Mouse (Mus musculus) liver (tissue): ENCODE results near the gene Nprl3.

Experiments used
- DNase-seq: peaks from one replicate; pipeline ENCODE4 v3.0.0-alpha.2; 2020; ENCODE audit warnings: mixed read lengths

Gene Nprl3

GRCm38 (mm10) chr11:32194626-32195025, 72.9 kb downstream of the Nprl3 start:
- no peak for DNase-seq

DNA sequence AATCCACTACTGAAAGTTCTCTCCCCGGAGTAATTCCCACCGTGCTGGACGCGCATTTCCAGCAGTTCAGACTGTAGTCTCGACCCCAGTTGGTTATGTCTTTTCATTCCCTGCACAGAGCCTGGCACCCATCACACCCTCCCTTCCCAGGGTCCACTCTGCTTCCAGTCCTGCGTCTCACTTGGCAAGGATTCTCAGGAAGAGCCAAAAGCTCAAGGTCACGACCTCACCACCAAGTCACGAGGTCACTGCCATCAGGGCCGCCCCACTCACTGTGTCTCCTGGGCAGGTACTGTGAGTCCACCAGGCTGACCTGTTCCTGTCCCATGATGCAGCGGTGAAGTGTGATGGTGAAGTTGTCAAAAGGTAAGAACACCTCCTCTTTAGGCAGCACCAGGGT, 73.4 kb downstream of the Nprl3 start:
- no peak for DNase-seq

DNA sequence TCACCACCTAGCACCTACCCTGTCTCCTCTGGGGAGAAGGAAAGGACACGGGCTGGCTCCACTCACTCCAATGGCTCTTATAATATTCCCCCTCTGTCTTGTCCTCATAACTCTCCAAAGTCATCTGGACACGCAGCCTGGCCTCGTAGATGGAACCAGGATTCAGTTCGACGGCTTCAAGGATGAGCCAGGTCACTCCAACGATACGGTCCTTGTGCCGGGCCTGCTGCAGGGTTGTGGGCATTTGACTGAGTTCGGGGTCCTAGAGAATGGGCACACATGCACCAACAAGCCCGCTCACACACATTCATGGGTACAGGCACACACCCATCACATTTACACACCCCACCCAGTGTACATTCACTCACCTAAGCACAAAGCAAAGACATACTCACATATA, 74.4 kb downstream of the Nprl3 start:
- no peak for DNase-seq

GRCm38 (mm10) chr11:32190603-32191110, 76.8 kb downstream of the Nprl3 start:
- no peak for DNase-seq

DNA sequence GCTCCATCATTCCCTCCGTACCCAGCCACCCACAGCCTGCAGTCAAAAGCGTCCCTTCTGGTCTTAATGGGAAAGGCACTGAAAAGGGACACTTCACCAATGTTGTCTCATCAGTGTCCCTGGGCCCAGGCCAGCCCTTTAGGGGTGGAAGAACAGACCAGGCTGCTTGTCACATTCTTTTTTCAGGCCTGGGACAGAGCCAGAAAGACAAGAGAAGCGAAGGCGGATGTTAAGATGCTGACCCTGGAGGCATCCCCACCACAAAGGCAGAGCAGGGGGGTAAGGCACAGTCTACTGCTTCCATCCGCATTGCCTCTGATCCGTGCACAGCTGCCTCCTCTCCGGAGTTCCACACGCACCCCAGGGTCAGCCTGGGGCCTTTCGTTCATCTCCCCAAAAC, 77.4 kb downstream of the Nprl3 start:
- no peak for DNase-seq

- no peak for DNase-seq
Observed at GRCm38 (mm10) chr11:32189434-32189833, 78.1 kb downstream of the Nprl3 start.

DNA sequence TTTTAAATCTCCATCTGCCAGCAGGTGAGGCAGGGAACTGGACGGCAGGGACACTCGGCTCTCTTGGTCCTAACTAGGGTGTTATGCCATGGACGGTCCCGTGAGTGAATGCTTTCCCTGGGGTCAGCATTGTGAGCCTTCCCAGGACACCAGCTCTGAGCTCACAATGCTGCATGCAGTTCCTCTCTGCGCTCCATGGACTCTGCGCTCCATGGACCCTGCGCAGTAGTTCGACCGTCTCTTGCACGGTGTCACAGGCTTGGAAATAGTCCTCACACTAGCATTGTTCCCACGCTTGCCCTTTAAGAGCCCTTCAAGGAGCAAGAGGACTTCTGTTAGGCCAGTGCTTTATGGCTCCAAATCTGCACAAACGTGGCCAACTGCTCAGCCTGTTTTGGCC, 78.6 kb downstream of the Nprl3 start:
- no peak for DNase-seq

DNA sequence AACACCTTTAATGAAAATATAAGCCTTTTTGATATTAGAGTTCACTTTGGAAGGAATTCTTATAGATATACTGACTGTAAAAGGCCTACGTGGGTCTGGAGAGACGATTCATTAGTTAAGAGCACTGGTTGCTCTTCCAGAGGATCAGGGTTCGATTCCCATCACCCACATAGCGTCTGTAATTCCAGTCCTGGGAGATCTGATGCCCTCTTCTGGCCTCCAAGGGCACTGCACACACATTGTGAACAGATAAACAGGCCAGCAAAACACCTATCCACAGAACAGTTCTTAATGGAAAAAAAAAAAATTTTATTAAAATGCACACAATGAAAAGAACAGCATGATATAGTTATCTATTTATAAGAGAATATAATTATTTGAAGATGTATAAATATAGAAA, 80.3 kb downstream of the Nprl3 start:
- no peak for DNase-seq

DNA sequence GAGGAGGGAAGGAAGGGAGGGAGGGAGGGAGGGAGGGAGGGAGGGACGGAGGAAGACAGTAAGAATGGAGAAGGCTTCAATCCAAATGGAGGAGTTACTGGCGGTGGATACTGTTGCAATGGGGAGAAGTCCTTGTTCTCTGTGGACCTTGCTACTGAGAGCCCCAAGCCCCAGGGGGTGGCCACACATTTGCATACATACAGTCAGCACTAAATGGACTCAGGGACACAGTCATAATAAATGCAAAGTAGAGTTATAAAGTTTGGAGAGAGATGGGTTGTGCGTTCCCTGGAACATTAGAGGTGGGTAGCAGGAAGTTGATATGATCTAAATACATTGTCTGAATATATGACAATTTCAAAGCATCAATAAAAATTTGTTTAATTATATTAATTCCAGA, 81.5 kb downstream of the Nprl3 start:
- no peak for DNase-seq

DNA sequence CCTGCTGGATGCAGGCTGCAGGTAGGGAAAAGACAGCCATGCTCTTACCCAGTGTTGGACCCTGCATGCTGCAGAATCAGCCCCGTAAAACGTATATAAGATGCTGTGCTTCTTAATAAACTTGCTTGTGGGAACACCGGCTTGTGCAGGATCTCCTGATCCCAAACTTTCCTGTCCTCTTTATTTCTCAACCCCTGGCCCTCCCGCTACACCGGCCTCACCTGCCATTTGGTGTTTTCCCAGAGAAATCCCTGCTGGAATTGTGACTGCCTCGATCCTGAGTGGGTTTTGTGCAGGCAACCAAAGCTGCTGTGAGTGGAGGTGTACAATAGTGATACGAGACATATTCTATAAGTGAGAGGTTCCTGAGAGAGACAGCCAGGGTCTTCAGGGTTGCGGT, 83.0 kb downstream of the Nprl3 start:
- DNase-seq: no peak

DNA sequence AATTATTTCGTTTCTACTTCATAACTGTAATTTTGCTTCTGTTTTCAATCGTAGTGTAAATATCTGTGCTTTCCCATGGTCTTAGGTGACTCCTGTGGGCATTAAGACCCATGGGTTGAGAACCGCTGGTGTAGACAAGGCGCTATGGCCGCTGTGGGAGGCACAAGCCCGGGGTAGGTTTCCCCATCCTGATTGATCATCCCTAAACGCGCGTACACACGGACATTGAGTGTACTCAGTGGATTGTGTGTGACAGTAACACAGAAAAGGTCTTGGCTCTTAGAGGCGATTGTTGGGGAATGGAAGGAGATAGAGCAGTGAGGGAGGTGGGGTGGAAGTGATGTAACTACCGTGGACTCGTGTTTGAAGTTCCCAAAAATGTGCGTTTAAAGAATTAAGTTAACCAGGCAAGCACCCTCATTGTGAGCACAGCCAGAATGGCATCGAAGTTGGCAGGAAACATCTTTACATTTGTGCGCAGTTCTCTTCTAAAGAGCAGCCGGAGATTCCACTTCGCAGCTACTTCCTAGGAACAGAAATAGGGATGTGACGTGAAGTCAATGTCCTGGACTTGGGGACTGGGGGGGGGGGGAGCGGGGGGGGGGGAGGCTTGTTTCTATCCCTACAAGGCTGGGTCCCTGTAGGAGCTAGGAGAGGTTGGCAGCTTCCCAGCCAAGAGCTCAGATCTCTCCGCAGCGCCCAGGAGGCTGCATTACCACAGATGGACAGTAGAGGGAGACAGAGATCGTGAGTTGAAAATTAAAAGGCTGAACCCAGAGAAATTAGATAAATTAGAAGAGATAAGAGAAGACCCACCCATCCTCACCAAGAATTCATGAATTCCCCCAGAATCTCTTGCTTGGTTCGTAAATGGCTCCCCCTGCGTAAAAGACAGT, 85.3 kb downstream of the Nprl3 start:
- peak; percentile 74 for DNase-seq

GRCm38 (mm10) chr11:32181246-32181645, 86.3 kb downstream of the Nprl3 start:
- DNase-seq: no peak

- DNase-seq: no peak
Observed at GRCm38 (mm10) chr11:32178506-32178905, 89.0 kb downstream of the Nprl3 start.
